Mouse (Mus musculus): Measurements from ENCODE around the gene Ttll11. TPM values are rescaled to one million over a fixed set of nuclear protein-coding genes. Genes with fewer than 3 reads are reported as not detected.

Ttll11 gene
- polyA plus RNA-seq, 1 experiment from 2014 or later: 0.44 TPM

GRCm38 (mm10) chr2:35831904-35832581 lies 147.7 kb downstream of the Ttll11 start:
- no peak for TF ChIP-seq CTCF (IDR thresholded peaks at IDR 0.05; ENCODE audit: low read depth)
- no peaks in the 10 kb centered on the region for H3K36me3 ChIP-seq (ENCODE audit: control insufficient read depth, insufficient read depth)
- H3K4me3 ChIP-seq (ENCODE audit: low read depth, low read length): no peak overlapping the region
- no peak for ATAC-seq
- no peak overlapping the region for H3K27ac ChIP-seq (ENCODE audit: low read depth, low read length)
- H3K4me1 ChIP-seq (replicated peaks; ENCODE audit: control insufficient read depth, insufficient read depth, low read length): no peaks in the 10 kb centered on the region
- H3K4me2 ChIP-seq (replicated peaks; ENCODE audit: low read depth): no peak overlapping the region
- H3K9me3 ChIP-seq (ENCODE audit: control insufficient read depth): 0 out of 2 replicates have a peak, but pooled peaks cover 3% of the 10 kb centered on the region
- WGBS: 85% methylated on average over 10 of the region's 10 CpGs
- no peak overlapping the region for H3K9ac ChIP-seq (ENCODE audit: low read depth, low read length)
- H3K27me3 ChIP-seq (replicated peaks; ENCODE audit: control insufficient read depth, insufficient read depth, low read length): no peaks in the 10 kb centered on the region

- H3K27me3 ChIP-seq (replicated peaks; ENCODE audit: control insufficient read depth, insufficient read depth, low read length): no peaks in the 10 kb centered on the region
- TF ChIP-seq CTCF (IDR thresholded peaks at IDR 0.05; ENCODE audit: low read depth): no peak
- H3K9me3 ChIP-seq (ENCODE audit: control insufficient read depth): no peaks in the 10 kb centered on the region
- no peak overlapping the region for H3K4me3 ChIP-seq (ENCODE audit: low read depth, low read length)
- H3K27ac ChIP-seq (ENCODE audit: low read depth, low read length): no peak overlapping the region
- WGBS: 83% methylated on average over 6 of the region's 6 CpGs
- no peak overlapping the region for H3K9ac ChIP-seq (ENCODE audit: low read depth, low read length)
- H3K36me3 ChIP-seq (ENCODE audit: control insufficient read depth, insufficient read depth): no peaks in the 10 kb centered on the region
- H3K4me1 ChIP-seq (replicated peaks; ENCODE audit: control insufficient read depth, insufficient read depth, low read length): no peaks in the 10 kb centered on the region
- H3K4me2 ChIP-seq (replicated peaks; ENCODE audit: low read depth): no peak overlapping the region
- ATAC-seq: no peak
These were observed 148.5 kb downstream of the Ttll11 start for GRCm38 (mm10) chr2:35830966-35831903.

- no peak for TF ChIP-seq CTCF (IDR thresholded peaks at IDR 0.05; ENCODE audit: low read depth)
- Histone ChIP-seq H3K27ac (ENCODE audit: low read depth, low read length) (no peak overlapping the region), H3K36me3 (ENCODE audit: control insufficient read depth, insufficient read depth) (no peaks in the 10 kb centered on the region), H3K4me3 (ENCODE audit: low read depth, low read length) (no peak overlapping the region), H3K4me1 (replicated peaks; ENCODE audit: control insufficient read depth, insufficient read depth, low read length) (no peaks in the 10 kb centered on the region), H3K9me3 (ENCODE audit: control insufficient read depth) (no peaks in the 10 kb centered on the region), H3K4me2 (replicated peaks; ENCODE audit: low read depth) (no peak overlapping the region), H3K9ac (ENCODE audit: low read depth, low read length) (no peak overlapping the region), H3K27me3 (replicated peaks; ENCODE audit: control insufficient read depth, insufficient read depth, low read length) (no peaks in the 10 kb centered on the region)
- no peak for ATAC-seq
- WGBS: 91% methylated on average over 4 of the region's 4 CpGs
These were observed 150.6 kb downstream of the Ttll11 start for GRCm38 (mm10) chr2:35829136-35829535.

- Histone ChIP-seq H3K27me3 (replicated peaks; ENCODE audit: control insufficient read depth, insufficient read depth, low read length) (no peaks in the 10 kb centered on the region), H3K4me1 (replicated peaks; ENCODE audit: control insufficient read depth, insufficient read depth, low read length) (no peaks in the 10 kb centered on the region), H3K4me2 (replicated peaks; ENCODE audit: low read depth) (no peak overlapping the region), H3K9ac (ENCODE audit: low read depth, low read length) (no peak overlapping the region), H3K4me3 (ENCODE audit: low read depth, low read length) (no peak overlapping the region), H3K27ac (ENCODE audit: low read depth, low read length) (no peak overlapping the region), H3K36me3 (ENCODE audit: control insufficient read depth, insufficient read depth) (no peaks in the 10 kb centered on the region), H3K9me3 (ENCODE audit: control insufficient read depth) (no peaks in the 10 kb centered on the region)
- TF ChIP-seq CTCF (IDR thresholded peaks at IDR 0.05; ENCODE audit: low read depth): no peak
- WGBS: 86% methylated on average over 4 of the region's 4 CpGs
- no peak for ATAC-seq
These were observed 151.8 kb downstream of the Ttll11 start for GRCm38 (mm10) chr2:35827886-35828285.

- whole genome bisulfite sequencing: 72% methylated on average over 7 of the region's 7 CpGs
- no peak overlapping the region for H3K4me2 ChIP-seq (replicated peaks; ENCODE audit: low read depth)
- H3K9me3 ChIP-seq (ENCODE audit: control insufficient read depth): no peaks in the 10 kb centered on the region
- no peak overlapping the region for H3K4me3 ChIP-seq (ENCODE audit: low read depth, low read length)
- no peak overlapping the region for H3K27ac ChIP-seq (ENCODE audit: low read depth, low read length)
- no peak for TF ChIP-seq CTCF (IDR thresholded peaks at IDR 0.05; ENCODE audit: low read depth)
- no peaks in the 10 kb centered on the region for H3K27me3 ChIP-seq (replicated peaks; ENCODE audit: control insufficient read depth, insufficient read depth, low read length)
- no peak for ATAC-seq
- H3K36me3 ChIP-seq (ENCODE audit: control insufficient read depth, insufficient read depth): no peaks in the 10 kb centered on the region
- no peaks in the 10 kb centered on the region for H3K4me1 ChIP-seq (replicated peaks; ENCODE audit: control insufficient read depth, insufficient read depth, low read length)
- no peak overlapping the region for H3K9ac ChIP-seq (ENCODE audit: low read depth, low read length)
These were observed 154.6 kb downstream of the Ttll11 start for GRCm38 (mm10) chr2:35825157-35825556.

GRCm38 (mm10) chr2:35823589-35823988 lies 156.1 kb downstream of the Ttll11 start:
- TF ChIP-seq CTCF (IDR thresholded peaks at IDR 0.05; ENCODE audit: low read depth): no peak
- Histone ChIP-seq H3K27me3 (replicated peaks; ENCODE audit: control insufficient read depth, insufficient read depth, low read length) (no peaks in the 10 kb centered on the region), H3K4me2 (replicated peaks; ENCODE audit: low read depth) (no peak overlapping the region), H3K27ac (ENCODE audit: low read depth, low read length) (no peak overlapping the region), H3K9me3 (ENCODE audit: control insufficient read depth) (no peaks in the 10 kb centered on the region), H3K4me3 (ENCODE audit: low read depth, low read length) (no peak overlapping the region), H3K9ac (ENCODE audit: low read depth, low read length) (no peak overlapping the region), H3K4me1 (replicated peaks; ENCODE audit: control insufficient read depth, insufficient read depth, low read length) (no peaks in the 10 kb centered on the region), H3K36me3 (ENCODE audit: control insufficient read depth, insufficient read depth) (no peaks in the 10 kb centered on the region)
- no peak for ATAC-seq
- 84% methylated on average over 6 of the region's 6 CpGs for WGBS
